Mouse (Mus musculus) urinary bladder, postnatal 25 days (tissue): ENCODE results near the gene Sgk1.
"Not testable (repeated sequence)": the region's sequence is repeated elsewhere in the genome, so short reads cannot be mapped to it uniquely, and the experiment has no call there.

Experiments
- DNase-seq: peaks from one replicate; pipeline ENCODE4 v3.0.0; 2022; ENCODE audit warnings: low spot score

Gene Sgk1

DNA sequence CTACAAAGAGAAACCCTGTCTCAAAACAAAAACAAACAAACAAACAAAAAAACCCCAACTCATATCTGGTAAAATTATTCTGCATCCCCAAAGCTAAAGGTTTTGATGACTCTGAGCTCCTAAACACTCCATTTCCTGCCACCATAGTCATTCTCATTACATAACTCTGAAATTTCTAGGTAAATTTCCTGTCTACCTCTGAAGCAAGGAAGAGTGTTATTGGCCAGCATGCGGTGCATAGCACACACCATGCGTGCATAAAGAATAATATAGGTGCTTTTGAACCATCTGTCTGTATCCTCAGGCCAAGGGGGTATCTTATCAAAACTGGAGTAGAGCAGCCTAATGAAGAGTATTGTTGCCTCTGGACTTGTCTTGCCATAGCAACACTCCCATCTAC is 13.8 kb upstream of the Sgk1 start:
- no peak for DNase-seq

DNA sequence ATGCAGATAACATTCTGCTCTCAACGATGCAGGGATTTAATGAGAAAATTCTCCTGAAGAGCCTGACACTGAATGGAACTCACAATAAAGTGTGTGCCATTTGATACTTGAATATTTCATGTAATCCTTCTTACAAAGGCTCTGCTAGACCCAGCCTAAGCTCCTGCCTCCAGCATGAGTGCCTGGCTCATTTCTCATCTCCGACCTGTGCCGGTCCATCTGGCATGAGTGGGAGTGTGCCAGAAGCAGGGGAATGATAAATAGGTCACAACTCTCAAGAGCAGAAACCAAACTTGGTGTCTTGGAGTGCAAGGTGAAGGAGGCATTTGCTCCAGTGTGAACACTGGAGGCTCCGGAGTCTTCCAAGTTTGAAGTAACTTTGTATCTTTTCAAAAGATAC is 13.4 kb upstream of the Sgk1 start:
- no peak for DNase-seq

DNA sequence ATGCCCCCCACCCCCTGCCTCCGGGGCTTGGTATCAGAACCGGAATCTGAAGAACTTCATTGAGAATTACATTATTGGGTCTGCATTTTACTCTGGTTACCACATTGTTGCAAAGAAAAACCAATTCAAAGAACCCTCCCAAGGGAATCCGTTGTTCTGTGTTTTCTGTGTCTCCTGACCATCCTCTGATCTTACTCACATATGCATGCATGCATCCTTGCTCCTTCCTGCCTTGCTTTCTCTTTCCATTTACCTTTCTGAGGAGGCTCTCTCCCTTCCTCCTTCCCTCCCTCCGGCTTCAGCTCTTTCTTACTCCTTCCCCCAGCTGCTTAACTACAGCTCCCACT is 174 bp upstream of the Sgk1 start:
- no peak for DNase-seq

DNA sequence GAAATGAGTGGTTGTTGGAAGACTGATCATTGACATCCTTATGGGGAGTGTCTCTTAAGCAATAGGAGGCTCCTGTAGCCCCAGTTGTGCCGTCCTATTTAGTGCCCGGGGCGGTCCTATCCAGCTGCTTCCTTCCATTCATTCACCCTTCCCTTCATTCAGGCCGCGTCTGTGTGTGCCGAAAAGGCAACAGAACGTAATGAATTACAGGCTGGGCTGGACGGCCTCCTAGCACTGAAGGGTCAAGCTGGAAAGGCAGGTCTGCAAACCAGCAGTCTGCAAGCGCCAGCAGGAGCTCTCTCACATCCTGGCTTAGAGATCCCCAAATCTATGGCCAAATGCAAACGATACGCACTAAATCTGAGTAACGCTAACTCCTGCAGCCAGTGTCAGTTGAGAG is 1.6 kb downstream of the Sgk1 start:
- DNase-seq = no peak

DNA sequence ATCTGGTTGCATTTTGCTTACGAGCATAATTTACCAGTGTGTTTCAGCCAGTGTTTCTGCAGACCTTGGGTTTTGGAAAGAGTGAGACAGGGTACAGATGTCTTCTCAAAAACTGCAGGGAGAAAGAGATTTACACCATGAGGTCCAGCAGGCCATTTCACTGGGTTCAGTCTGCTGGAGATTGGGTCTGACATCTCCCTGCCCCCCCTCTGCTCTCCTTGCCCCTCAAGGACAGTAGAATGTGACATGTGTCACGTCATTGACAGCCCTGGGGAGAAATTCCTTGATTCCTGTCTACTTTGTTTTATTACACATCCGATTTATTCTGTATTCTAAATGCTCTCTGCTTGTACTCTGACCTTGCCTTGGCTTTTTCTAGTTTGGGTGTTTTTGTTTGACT is 2.5 kb downstream of the Sgk1 start:
- no peak for DNase-seq

DNA sequence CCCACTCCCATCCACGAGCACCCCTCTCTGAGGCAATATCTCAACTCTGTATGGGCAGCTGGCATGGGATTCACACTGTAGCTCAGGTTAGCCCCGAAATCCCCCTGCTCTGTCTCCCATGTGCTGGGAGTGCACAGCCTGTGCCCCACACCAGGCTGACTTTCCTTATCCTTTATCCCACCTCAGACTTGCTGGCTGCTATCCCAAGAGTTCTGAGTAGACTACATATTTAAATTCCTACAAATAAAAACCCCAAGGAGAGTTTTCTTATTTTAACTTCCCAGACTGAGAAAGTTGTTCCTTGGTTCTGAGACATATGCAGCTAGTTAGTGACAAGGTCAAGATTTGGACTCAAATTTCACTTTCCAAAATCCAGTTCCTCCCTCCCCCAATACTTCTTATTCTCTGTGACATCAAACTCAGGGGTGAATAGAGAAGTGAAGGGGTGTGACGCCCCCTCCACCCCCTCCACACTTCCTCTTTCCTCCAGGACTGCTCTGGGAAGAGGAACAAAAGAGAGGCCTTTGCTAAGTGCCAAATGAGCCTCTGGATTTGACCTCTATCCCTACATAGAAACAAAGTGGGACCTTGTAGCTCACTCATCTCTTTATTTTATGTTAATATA is 7.3 kb downstream of the Sgk1 start:
- no peak for DNase-seq

DNA sequence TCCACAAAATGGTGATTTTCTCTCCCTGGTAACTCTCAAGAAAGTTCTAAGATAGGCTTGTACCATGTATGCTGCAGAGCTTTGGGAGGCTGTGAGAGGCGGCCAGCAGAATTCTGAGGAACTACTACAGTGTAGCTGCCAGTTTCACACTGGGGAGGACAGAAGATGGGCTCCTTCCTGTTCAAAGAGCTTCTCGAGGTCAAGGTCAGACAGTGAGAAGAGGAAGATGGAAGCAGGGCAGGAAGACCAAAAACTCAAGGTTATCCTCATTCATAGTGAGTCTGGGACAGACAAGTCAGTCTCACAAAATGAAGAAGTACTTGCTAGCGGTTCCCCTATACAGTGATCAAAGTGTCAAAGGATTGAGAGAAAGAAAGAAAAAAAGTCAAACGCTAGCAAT is 8.3 kb downstream of the Sgk1 start:
- DNase-seq = no peak

DNA sequence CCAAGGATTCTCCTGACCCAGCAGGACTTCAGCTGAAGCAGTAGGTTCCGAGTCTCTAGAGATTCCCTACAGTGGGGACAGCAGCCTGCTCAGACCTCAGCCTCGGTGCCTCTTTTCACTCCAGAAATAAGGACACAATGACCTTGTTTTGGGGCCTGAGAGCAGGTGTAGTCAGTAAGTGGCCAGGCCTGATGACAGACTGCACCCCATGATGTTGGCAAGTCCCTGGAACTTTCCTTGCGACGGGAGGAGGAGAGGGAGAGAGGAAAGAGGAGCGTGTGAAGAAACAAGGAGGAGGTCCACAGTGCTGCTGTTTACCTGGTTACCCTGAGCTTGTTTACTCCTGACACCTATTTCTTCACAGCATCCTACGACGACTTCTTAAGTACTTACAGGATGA is 9.5 kb downstream of the Sgk1 start:
- DNase-seq = no peak

DNA sequence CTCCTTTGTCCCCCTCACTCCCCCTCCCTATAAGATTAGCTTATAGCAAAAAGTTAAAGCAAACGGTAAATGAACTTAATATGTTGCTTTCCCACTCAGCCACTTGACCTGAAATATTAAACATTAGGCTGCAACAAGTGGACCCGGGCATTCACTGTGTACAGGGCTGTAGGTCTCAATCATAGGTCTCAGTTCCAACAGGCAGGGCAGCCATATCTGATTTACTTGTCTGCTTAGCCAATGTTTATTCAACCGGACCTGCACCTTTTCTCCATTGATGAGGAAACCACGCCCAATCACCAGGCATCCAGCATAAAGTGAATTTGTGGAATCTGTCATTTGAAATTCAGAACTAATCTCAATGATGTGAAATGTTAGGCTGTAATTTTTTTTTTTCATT is 10.1 kb downstream of the Sgk1 start:
- no peak for DNase-seq

DNA sequence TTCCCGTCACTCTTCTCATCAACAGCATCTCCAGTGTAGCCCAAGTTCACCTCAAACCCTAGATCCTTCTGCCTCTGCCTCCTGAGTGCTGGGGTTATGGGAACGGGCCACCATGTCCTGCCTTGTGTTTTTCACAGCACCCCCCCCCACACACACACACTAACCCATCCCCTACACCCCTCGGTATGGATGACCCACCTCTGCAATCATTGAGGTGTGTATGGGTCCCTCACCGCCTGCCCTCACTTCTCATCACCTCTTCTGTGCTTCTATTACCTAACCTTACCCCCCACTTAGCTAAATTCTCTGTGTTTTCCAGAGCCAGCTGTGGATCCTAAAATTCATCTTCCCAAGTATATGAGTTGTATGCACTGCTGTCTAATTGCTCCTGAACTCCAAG is 16.4 kb downstream of the Sgk1 start:
- DNase-seq = no peak

DNA sequence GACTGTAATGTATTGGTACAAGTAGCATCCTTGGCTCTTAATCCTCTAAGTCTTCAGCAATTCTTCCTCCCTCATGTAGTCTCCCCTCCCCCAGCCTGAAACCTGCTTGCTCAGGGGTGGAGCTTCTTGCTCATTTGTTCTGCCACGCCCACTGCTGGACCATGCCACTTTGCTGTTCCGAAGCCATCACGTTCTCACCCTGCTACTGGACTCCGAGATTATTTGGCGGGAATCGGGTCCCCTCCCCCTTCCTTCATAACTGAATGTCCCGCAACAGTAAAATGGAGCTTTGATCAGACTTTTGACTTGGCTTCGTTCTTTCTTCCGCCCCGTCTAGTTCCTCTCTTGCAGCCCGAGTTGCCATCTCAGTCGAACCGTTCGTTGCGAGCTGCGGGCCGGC is 16.9 kb downstream of the Sgk1 start:
- not testable (repeated sequence) for DNase-seq

DNA sequence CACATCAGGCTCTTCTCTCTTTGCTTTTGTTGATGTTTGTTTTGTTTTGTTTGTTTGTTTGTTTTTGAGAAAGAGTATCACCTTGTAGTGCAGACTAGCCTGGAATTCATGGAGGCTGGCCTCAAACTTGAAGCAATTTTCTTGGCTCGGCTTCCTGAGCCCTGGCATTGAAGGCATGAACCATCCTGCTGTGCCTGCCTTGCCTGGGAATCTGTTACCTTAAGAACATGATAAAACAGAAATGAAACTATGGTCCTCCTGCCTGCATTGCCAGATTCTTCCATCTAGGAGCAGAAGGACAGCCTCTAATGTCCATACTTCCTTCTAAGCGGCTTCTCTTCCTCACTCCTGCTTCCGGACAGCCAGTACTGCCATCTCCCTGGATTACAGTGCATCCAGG is 17.4 kb downstream of the Sgk1 start:
- DNase-seq = no peak

DNA sequence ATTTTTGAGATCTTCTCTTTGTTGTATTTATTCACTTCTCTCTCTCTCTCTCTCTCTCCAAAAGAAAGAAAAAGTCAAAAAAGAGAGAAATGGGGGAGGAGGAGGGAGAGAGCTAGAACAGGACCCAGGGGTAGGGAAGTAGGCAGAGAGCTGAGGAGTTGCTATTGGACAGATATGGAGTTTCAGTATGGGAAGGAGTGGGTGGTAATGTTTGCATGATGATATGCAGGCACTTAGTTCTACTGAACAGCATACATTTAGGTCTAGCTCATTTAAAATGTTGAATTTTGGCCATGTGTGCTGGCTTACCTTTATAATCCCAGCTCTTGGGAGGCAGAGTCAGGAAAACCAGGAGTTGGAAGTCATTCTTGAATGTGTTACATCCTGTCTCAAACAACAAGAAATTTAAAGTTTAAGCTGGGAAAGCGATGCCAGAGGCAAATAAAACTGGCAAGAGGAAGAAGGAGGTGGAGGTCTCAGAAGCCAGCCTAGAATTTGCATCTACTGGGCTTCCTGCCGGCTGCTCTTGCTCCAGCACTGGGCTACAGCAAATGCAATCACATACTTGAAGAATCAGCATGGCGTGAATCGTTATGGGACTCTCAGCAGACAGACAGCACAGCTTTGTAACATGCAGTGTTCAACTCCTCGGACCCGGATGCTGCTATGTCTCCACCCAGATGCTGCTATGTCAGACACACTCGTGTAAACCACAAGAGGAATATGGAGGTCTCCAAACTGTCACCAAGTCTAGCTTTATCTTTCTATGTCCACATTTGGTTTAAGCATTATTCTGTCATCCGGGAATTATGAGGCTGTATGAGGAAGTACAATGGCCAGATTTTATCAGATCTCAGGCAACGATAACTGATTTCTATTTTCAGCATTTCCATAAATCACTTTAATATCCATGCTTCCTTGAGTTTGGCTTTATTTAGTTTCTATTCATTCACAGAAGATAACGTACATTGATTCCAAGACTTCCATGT is 20.5 kb downstream of the Sgk1 start:
- DNase-seq = no peak

DNA sequence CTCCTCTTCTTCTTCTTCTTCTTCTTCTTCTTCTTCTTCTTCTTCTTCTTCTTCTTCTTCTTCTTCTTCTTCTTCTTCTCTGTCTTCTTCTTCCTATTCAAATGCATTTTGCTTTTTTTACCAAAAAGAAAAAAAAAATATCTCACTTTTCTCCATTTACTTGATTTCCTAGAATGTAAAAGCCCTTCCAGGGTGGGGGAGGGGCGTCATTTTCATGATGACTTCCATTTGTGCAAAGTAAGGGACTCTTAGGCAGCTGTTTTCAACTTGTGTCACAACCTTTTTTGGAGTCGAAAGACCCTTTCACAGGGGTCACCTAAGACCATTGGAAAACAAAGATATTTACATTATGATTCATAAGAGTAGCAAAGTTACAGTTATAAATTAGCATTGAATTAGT is 22.2 kb downstream of the Sgk1 start:
- DNase-seq = no peak

DNA sequence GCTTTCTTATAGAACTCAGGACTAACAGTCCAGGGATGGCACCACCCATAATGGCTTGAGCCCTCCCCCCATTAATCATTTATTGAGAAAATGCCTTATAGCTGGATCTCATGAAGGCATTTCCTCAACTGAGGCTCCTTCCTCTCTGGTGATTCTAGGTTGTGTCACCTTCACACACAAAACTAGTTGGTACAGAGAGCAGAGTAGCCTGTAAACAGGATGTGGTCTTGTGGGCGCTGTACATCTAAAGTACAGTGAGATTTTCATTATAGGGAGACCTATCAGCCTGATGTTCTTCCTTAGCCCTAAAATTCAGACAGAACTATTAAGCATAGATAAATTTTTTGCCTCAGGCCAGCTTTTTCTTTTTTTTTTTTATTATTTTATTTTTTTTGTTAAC is 23.6 kb downstream of the Sgk1 start:
- DNase-seq = no peak

DNA sequence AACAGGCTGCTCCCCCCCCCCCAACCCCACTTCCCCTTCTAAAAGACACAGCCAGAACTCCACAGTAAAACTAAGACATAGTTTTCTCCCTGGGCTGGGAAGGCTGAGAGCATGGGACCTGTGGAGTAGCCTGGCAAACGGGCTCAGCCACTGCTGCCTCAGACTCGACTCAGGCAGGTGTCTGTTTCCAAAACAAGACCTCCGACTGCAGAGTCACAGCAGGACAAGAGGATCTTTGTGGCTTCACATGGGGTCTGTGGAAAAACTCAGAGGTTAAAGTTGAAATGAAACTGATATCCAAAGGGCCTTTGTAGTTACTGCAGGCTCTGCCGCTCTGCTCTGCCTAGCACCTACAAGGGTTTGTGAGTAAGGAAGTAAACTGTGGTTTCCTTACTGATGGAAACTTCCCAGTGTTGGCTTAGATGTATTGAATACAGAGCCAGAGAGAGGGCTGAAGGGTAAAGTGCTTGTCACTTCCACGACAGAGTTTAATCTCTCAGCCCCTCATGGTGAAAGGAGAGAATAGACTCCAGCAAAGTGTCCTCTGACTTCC is 25.0 kb downstream of the Sgk1 start:
- DNase-seq = no peak

DNA sequence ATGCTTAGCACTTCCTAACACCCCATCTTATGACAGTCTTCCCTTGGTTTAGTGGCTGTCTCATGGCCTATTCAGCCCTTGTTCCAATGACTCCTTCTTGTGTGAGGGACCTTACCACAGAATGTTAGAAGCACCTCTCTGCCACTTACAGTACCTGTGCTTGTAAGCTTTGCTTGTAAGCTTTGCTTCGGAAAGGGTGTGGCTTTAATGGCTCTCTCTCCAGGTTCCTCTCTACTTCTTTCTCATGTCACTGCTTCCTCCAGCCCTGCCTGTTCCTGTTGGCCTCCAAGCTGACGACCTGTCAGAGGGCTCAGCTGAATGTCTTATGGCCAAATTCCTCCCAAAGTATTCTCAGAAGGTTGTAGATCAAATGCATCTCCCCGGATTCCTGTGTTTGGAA is 25.8 kb downstream of the Sgk1 start:
- DNase-seq = no peak

DNA sequence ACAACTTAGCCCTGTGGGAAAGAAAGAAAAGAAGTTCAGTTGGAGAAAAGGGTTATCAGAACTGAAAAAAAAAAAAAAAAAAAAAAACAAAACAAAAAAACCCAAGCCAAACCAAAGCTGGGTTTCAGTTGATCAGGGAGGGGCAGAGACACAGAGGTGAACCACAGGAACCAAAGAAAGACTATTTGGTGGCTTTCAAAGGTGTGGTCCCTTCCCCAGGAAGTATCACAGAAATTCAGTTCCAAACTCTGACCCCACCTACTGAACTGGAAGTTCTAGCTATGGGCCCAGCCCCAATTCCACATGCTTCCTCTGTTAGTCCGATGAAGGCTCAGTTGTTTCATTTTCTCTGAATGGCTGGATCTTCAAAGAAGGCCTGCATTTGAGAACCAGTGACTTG is 26.7 kb downstream of the Sgk1 start:
- DNase-seq = no peak

DNA sequence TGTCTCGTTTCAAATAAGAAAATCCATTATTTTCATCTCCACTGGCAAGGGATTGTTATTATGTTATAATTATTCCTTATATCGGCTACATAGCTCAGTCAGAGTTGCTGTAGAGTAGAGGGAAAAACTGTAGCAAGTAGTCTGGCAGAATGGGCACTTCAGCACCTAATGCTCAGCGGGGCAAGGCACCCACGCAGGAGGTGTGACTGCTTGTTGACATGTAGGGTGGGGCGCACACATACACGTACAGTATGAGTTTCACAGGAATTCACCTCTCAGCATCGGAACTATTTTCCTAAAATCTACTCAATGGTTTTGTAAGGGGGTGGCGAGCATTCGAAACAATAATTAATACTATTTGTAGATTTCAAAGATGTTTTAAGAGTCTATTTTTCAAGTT is 28.4 kb downstream of the Sgk1 start:
- no peak for DNase-seq

DNA sequence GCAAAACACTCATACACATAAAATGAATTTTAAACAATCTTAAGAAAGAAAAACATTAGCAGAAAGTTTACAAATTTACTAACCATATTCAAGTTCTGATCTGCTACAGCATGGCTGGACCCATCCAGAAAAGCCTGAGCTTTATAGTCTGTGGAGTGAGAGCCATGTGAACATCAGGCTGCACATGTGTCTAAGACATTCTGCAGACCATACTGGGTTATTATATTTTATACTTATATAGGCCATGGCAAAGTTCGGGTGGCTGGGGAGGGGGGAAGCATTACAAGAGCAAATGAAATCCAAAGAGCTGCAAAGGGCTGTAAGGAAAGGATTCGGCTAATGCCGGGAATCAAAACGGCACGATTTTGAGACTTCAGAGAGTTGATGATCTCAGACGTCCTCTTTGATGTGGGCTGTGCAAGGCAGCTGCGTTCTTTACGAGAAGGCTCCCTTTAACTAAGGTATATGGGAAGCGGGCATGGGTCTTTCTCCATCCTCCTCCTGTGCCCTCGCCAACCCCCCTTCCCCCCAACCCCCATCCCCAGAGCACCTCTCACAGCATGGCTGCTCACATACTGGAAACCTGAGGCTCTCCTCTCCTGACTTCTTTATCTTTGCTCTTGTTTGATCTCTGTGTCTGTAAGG is 29.4 kb downstream of the Sgk1 start:
- no peak for DNase-seq

DNA sequence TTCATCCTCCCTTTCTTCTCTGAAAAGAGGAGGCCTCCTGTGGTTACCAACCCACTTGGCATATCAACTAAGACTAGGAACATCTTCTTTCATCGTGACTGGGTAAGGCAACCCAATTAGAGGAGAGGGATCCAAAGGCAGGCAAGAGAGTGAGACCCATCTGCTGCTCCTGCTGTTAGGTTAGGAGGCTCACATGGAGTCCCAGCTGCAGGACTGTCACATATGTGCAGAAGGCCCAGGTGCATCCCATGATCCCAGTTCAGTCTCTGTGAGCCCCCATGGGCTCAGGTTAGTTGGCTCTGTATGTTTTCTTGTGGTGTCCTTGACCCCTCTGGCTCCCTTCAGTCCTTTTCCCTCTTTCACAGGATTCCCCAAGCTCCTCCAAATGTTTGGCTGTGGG is 32.8 kb downstream of the Sgk1 start:
- DNase-seq = no peak

DNA sequence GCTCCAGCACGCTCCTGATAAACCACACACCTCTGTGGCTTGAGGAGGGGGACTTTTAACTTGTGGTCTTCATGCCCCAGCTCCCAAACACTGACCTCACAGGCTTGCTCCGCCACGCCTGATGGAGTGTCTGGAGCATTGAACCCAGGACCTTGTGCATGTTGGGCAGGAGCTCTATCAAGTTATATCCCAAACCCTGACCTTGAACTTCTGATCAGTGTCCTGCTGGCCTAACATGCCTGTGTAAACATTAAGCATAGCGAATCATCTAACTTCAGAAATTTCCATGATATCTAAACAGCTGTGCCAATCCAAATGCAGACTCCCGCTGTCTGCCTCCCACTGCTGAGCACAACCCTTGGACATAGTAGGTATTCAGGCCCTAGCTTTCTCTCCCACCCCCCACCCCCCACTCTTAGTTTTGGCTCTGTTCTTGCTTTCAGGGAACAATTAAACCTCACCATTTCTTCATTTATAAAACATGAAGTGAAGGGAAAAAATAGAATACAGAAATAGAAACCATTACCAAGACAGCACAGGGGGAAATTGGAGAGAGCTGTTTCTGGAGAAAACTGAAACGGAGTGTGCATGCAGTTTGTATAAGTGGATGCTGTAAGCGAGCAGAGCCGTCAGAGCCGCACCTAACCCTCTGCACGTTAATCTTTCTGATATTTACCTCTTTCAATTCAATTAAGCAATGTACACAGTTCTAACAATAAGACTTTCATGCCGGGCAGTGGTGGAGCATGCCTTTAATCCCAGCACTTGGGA is 34.5 kb downstream of the Sgk1 start:
- DNase-seq = no peak
